Mouse (Mus musculus) urinary bladder, adult 18-20 months (tissue): Measurements from ENCODE around the gene Pex6.
A peak's percentile ranks its signal among the peaks of the same experiment; 100 is the strongest.
"Not testable (repeated sequence)": the region's sequence is repeated elsewhere in the genome, so short reads cannot be mapped to it uniquely, and the experiment has no call there.

ENCODE experiments used
- DNase-seq, 2 experiments: peaks; one replicate each; pipeline ENCODE4 v3.0.0; 2022; ENCODE audit warnings: low spot score in 2 of 2, mixed read lengths in 2 of 2

Gene Pex6

DNA sequence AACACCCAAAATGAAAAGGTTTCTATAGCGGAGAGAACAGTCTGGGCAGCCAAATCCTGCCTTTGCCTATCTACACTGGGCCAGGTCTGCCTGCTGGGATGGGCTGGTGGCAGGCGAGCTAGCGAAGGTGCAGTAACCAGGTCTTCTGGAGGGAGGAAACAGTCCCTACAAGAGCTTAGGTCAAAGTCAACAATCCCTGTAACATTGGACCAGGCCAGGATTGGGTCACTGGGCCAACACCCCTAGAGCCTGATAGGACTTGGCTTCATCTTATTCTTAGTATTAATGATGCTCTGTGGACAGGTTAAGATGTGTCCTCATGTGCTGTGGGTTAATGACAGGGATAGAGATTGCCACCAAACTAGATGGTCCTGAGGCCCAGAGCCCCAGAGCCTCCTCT lies 22.8 kb downstream of the Pex6 start:
- no peak for DNase-seq

DNA sequence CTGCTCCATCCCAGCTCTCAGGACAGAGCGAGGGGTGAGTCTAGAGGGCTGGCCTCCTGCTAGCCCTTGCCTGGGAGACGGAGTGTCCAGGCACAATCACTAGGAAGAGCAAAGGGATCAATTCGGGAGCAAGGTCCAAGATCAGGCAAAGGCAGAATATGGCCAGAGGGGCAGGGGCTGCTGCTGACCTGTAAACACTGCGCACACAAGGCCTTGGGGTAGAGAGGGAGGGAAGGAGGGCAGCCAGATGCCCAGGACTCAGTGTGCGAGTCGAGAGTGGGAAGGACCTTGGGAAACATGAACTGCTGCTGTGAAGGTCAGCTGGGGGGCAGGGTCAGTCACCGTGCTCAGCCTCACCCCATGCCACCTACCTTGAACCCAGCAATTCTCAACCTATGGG lies 24.0 kb downstream of the Pex6 start:
- DNase-seq: no peak

DNA sequence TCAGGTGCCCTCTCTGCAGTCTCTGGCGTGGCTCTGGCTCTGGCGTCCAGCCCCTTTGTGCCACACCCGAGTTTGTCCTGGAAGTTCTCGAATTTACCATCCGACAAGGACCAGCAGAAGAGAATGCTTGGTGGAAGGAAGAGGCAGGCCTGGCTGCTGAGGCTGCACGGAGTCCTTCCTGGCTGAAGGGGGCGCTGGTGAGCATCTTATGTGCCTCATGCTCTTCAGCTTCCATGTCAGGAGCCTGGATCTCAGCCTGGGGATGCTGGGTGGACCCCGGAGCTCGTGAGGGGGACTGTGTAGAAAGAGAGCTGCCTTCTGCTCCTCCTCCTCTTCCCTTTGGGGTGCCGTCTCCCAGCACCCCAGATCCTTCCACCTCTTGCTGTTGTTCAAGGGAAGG lies 24.9 kb downstream of the Pex6 start:
- DNase-seq: no peak

DNA sequence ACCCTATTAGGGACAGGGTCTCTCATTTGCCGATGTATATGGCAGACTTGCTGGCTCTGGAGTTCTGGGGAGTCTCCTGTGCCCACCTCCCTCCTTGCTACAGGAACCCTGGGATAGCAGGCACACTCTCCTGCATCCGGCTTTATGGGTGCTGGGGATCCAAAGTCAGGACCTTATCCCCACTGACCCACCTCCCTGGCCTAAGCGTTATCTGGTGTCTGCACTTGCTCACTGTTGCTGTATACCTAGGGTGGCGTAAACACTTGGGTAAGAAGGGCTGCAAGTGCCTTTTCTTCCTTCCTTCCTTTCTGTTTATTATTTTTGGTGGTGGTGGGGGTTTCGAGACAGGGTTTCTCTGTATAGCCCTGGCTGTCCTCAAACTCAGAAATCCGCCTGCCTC lies 30.0 kb downstream of the Pex6 start:
- no peak for DNase-seq

DNA sequence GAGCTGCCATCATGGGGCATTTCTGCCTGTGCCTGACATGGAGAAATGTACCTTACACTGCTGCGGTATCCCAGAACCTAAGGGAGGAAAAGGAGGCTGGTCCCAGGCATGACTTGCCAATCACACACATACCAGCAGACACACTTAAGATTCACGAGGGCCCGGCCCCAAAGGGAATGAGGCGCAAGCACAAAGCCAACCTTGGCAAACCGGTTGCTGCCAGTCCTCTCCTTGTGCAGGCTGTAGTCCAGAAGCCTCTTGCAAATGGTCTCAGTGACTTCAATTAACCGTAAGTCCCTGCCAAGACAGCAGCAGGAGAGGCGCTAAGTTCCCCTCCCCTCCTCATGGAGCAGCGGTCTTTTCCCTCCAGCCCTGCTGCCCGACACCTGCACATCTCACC lies 31.7 kb downstream of the Pex6 start:
- DNase-seq: no peak

DNA sequence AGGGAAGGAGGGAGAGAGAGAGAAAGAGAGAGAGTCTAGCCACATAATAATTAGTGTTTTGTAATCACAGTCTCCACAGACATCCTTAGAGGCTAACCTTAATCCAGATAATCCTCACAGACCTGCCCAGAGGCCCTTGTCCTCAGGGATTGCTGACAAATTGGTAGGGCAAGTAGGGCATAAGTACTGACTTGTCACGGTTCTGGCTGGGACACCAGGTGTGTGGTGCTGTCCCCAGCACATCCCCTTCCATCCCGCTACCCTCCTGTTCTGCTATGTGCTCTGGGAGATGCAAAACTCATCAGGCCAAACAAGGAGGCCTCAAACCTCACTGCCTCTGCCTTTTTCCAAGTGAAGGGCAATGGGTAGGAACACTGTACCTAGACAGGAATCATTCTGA lies 34.2 kb downstream of the Pex6 start:
- no peak for DNase-seq

DNA sequence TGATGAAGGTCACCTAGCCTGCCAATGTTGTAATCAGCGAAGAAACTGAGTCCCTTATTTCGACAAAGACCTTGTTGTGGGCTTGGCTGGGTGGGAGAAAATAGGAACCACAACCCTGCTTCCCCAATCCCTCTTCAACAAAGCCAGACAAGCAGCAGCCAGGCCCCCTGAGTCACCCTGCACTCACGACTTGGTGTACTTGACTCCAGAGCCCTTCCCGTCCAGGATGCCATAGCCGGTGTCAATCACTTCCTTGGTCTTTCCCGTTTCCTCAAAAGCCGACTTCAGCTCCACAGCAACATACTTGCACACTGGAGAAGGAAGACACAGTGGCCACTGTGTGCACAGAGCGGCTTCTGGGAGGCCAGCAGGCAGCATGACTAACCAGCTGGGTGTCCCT lies 36.0 kb downstream of the Pex6 start:
- no peak for DNase-seq

DNA sequence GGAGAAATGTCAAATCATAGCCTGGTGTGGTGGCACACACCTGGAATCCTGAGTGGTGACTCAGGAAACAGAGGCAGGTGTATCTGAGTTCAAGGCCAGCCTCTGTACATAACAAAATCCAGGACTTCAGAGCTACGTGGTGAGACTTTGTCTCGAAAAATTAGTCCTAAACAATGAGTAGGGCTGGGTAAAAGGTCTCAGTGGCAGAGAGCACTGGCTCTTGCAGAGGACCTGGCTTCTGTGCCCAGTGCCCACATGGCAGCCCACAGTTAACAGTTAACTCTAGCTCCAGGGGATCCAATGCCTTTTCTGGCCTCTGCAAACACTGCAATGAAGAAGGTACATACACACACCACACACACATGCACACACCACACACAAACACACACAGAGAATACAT lies 36.5 kb downstream of the Pex6 start:
- DNase-seq: no peak

DNA sequence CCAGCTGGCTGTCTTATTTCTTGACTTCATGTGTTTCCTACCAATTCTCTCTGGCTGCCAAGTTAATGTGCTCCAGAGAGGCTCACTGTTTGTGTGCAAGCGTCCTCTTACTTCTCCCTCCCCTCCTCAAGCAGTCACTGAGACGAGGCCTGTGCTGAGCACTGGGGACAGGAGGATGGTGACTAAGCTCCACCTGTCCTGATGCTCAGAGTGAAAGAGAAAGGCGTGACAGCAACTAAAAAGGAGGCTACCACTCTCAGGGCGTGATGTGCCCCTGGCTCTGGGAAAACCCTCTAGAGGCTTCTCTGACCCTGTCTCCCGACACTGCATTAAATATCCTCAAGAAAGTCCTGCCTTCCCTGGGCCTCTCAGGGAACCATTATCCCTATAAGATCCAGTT lies 38.0 kb downstream of the Pex6 start:
- no peak for DNase-seq

DNA sequence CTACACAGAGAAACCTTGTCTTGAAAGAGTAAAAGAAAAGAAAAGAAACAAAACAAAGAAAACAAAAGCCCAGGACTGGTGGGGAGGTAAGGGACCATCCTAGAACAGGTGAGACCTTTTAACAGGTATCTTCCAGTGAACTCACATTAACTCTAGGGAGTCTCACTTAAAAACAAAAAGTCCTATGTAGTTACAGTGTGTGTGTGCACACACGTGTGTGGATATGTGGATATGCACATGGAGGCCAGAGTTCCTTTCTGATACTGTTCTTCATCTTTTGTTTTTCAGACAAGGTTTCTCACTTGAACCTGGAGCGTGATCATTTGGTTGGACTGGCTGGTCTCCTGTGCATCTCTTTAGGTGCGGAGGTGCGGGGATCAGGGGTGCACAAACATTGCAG lies 39.3 kb downstream of the Pex6 start:
- DNase-seq: no peak

DNA sequence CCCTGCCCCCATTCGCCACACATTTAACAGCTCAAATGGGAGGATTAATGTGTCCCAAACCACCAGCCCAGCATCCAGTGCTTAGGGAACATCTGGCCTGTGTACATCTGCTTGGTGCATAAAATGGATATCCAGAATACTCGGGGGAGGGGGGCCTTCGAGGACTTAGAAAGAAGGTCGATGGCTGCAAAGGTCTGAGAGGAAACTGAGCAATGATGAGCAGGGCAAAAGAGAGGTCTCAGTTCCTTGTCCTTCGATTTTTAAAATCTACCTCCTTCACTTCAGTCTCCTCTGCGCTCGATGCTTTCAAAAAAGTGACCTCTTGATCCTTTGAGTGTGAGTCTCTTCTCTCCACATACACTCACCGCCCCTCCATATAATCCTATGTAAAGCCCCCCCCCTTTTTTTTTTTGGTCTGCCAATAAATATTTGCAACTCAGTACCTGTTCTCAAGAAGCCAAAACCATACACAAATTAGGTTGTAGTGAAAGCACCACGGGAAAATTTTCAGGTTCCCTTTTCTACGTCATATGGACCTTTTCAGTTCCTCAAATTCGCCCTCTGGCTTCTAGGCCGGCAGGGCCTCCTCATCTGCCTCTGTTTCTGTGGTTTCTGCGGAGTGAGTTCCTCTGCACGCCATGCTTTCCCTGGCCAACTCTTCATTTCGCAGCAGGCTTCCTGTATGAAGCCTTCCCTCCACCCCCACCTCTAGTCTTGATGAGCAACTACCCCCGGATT lies 40.0 kb downstream of the Pex6 start:
- no peak for DNase-seq

DNA sequence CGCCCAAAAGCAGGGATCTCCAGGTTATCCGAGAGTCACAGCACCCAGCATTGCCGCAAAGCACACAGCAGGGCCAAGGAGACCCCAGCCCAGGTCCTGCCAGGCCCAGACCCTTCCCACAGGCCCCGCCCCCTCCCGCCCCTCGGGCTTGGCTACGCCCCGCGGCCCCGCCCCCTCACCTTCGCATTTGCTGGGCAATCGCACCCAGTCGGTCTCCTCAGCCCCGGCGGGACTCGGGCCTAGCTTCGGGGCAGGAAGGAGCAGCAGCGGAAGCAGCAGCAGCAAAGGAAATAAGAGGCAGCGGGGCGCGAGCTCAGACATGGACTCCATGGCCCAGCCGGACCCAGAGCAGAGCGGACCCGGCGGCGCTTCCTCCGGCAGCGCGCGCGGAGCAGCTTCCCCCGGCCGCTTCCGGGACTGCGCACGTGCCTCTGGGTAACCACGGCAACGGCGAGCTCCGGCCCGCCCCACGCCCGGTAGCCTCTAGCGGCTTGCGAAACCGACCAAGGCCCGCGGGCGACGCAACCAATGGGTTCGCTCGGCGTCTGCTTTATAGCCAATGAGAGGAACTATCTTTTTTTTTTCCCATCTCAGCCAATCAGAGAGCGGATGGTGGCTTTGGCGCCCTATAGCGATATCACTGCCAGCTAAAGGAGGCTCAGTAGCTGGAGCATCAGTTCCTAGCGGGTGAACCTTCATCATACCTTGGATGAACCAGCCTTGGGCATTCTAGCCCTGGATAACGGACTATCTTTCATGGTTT lies 40.7 kb downstream of the Pex6 start, which contains the start of gene Cnpy3:
Gene Cnpy3, minus strand, starts transcription at position 421 of the 763 bp plus-strand sequence.
- DNase-seq: peak; percentile 92 to 96

DNA sequence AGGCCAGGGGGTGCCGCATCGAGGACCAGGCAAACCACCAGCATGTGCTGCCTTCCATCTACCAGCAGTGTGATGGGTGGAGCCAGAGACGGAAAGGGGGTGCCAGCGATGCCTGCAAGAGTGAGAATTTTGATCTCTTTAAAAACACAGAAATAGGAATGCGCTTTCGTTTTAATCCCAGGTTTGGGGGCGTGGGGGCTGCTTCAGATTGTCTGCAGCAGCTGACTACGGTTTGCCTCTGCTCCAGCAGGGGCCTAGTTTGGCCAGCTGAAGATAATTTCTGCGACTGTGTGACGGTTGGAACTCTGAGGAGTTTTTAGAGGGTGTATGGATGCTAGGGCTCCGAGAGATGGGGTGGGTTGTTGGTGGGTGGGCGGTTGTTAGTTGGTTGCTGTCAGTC lies 47.5 kb downstream of the Pex6 start:
- DNase-seq: no peak

DNA sequence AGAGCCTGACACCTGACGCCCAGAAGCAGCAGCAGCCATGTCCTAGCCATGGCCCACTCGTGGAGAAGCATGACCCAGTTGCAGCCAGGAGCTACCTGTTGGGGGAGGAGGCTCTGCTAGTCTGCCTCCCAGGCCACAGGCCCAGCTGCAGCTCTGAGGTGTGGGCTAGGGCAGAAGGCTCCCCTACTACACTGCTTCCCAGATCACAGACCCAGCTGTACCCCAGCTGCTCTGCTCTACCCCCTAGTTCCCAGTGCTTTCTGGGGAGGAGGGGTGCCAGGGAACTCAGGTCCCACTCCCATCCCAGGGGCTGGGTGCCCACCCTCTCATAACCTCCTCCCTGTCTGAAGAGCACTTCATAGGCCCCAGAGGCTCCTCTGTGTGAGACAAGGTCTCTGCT lies 52.3 kb downstream of the Pex6 start, which contains the start of gene Ptcra:
Gene Ptcra, minus strand, starts transcription at position 169 of the 400 bp plus-strand sequence.
- DNase-seq: no peak

DNA sequence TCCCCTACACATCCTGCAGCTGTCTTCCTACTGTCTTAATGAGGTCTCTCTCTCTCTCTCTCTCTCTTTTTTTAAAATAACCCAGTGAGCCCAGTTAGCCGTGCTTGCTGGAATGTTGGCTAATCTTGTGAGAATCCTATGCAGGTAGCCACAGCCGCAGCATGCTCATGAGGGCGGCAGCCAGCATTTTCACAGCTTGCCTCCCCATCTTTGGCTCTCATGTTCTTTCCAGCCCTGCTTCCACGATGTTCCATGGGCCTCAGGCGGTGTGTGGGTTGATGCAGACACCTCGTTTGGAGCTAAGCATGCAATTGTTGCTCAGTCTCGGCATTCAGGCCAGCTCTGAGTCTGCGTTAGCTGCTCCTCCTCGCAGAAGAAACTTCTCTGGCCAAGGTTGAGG lies 53.7 kb downstream of the Pex6 start:
- not testable (repeated sequence) for DNase-seq

DNA sequence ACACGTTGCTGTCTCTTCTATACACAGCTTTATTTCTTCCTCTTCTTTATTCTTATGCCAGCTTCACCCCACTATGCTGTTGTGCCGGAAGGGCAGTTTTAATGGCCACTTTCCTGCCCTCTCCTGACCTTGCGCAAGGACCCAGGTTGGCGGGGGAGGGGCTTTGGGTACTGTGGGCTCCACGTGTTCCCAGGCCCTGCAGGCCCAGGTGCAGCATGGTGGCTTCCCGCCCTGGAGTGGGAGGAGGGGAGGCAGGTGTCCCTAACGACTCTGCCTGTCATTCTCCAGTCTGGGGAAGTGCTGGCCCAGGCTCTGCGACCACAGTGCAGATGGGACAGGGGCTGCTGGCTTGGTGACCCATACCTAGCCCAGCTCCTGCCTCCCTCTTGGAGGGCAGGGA lies 56.6 kb downstream of the Pex6 start:
- no peak for DNase-seq

DNA sequence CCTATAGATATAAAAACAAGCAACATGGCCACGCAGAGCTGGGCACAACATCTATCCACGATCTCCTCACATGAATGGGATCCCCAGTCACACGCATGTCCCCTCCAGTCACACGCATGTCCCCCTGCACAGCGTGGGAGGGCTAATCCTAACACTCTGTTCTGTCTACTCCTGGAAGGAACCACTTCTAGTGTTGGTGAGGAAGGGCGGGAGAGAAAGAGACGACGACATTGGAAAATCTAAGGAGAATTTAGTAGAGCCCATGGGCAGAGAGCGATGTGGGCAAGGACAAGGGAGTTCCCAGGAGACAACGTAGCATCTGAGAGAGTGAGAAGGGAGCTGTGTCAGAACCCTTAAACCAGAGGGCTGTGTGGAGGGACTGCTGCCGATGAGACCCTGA lies 59.3 kb downstream of the Pex6 start:
- DNase-seq: no peak

DNA sequence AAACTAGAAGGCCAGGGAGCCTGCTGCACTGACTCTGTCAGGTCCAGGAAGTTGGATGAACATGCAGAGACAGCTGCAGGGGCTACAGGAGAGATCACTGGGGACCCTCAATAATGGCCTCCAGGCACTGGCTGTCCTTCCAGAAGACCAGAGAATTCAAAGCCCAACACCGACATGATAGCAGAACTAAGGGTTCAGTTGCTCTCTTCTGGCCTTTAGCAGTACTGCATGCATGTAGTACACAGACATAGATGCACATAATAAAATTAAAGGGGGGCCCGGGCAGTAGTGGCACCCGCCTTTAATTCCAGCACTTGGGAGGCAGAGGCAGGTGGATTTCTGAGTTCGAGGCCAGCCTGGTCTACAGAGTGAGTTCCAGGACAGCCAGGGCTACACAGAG lies 59.8 kb downstream of the Pex6 start:
- no peak for DNase-seq

DNA sequence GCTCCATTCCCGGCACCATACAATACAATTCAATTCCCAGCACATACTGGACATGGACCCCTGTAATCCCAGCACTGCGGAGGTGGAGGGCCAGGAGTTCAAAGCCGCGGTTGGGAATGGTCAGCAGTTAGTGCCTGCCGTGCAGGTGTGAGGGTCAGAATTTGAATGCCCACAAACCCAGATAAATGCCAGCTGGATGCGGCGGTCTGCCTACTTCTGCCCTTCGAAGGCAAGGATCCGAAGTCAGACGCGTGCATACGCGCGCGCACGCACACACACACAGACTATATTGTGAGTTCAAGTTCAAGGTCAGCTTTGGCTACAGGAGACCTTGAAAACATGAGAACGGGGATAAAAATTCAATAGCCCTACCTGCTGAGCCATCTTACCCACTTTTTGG lies 60.4 kb downstream of the Pex6 start:
- DNase-seq: no peak

DNA sequence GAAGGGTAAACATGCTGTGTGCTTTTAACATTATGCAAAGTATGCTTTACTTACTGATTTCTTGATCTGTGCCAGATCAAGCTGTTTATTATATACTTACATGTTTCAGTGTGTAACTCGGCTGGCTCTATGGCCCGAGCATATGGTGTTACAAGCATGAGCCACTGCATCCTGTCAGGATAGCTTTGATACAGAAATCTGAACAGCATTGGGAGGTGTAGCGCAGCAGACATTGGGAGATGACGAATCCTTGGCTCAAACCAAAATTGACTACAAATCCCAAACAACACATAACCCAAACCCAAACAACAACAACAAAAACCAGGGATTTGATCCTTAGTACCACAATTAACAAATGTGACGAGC lies 60.8 kb downstream of the Pex6 start:
- DNase-seq: no peak

DNA sequence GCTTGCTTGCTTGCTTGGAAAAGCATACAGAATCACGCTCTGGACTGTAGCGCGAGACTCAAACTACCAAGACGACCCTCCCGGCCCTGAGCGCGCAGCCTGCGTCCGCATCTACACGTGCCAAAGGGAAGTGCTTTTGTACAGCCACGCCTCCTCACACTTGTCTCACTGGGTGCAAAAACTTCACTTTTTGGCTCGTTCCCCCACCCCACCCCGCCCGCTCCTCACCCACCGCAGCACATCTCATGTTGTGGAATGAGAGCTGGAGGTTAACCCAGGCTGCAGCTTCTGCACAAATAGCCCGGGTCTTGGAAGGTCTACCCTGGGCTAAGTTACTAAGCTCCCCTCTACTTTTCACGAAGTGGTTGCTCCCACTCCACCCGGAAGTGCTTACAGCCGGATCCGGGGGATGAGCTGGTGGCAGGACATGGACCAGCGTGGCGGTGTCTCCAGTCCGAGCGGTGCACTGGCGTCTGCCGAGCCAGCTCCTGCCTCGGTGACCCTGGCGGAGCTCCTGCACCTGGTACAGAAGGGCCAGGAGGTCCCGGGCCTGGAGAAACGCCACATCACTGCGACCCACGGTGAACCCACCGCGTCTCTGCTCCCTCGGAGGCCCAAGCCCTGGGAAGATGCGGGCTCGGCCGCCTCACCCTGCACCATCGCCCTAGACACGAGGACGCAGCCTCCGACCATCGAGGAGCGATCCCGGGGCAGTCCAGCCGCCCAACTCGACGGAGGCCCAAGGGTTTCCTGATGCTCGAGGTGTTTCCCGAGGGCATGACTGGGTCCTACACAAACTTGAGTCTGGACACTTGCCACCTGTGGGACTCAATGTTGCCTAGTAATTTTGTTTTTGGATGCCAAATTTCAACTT lies 61.4 kb downstream of the Pex6 start, which contains the start of gene 2310039H08Rik:
Gene 2310039H08Rik, plus strand, starts transcription at position 232 of the 874 bp plus-strand sequence.
- peak; percentile 73 to 80 for DNase-seq
